Mouse (Mus musculus): Measurements from ENCODE around the gene Cilp2. TPM values are rescaled to one million over a fixed set of nuclear protein-coding genes. Genes with fewer than 3 reads are reported as not detected.
A peak's percentile ranks its signal among the peaks of the same experiment; 100 is the strongest.

Gene Cilp2
- polyA plus RNA-seq, 1 experiment from 2014 or later, result 0.09 TPM

DNA sequence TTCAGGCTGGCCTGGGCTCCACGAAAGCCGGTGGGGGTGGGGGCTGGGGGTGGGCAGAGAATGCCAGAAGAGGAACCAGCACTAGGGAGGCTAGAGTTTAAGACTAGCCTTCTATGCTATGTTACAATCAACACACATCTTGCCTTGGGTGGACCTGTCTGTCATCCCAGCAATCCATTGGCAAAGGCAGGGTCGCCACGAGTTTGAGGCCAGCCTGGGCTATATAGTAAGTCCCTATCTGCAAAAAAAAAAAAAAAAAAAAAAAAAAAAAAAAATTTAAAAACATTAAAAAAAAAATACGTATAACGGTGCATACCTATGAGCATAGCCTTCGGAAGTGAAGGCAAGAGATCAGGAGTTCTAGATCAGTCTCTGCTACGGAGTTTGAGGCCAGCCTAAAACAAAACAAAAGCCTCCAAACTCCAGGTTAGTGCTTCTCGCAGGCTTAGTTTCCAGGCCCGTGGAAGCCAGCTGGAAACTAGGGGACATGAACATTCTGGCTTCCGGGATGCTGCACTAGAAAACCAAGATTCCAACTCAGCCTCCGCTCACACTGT is 13.5 kb upstream of the Cilp2 start:
- Histone ChIP-seq H3K4me1 (replicated peaks) (peaks cover 87% of the 10 kb centered on the region), H3K36me3 (peaks cover 29% of the 10 kb centered on the region), H3K27ac (peak overlapping the region; percentile 96), H3K4me2 (peak overlapping the region; percentile 99), H3K9me3 (replicated peaks) (no peaks in the 10 kb centered on the region), H3K4me3 (replicated peaks) (peak overlapping the region; percentile 74), H3K27me3 (no peaks in the 10 kb centered on the region), H3K9ac (peak overlapping the region; percentile 93)
- ATAC-seq (ENCODE audit: low read depth), result no peak
- DNase-seq, result no peak
- 7% methylated on average over 12 of the region's 12 CpGs for WGBS (ENCODE audit: insufficient replicate concordance)

DNA sequence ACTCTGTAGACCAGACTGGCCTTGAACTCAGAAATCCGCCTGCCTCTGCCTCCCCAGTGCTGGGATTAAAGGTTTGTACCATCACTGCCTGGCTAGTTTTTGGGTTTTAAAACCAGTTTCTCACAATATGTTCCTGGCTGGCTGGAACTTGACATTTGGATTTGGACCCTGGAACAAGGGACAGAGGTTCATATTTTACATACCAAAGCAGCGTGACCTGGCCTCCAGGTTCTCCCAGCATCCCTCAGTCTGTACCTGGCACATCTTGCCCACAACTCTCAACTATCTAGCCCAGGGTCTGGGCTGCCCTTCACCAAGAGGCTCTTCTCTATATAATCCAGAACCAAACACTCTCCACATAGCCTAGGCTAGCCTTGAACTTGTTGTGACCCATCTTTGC is 12.4 kb upstream of the Cilp2 start:
- no peak overlapping the region for H3K27ac ChIP-seq
- H3K9ac ChIP-seq, result no peak overlapping the region
- H3K4me2 ChIP-seq, result peak overlapping the region; percentile 99
- peaks cover 40% of the 10 kb centered on the region for H3K36me3 ChIP-seq
- H3K9me3 ChIP-seq (replicated peaks), result no peaks in the 10 kb centered on the region
- no peaks in the 10 kb centered on the region for H3K27me3 ChIP-seq
- DNase-seq (no peak), ATAC-seq (ENCODE audit: low read depth) (no peak)
- peak overlapping the region; percentile 74 for H3K4me3 ChIP-seq (replicated peaks)
- WGBS (ENCODE audit: insufficient replicate concordance), result 79% methylated on average over 2 of the region's 2 CpGs
- H3K4me1 ChIP-seq (replicated peaks), result peaks cover 85% of the 10 kb centered on the region

DNA sequence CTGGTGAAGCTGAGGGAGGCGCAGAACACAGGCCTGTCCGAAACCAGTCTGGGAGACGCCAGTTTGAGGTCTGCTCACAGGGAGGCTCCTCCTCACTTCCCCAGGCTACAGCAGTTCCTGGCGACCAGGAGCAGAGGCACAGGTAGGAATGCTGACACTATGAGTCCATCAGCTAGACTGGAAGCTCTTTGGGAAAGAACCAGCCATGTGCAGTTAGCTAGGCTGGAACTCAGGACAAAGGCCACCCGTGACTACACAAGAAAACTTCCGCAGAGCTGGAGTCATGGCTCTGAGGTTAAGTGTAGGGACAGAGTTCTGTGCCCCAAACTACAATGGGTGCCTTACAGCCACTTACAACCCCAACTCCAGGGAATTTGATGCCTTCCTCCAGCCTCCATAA is 10.4 kb upstream of the Cilp2 start:
- Histone ChIP-seq H3K27ac (no peak overlapping the region), H3K4me2 (no peak overlapping the region), H3K9ac (0 out of 2 replicates have a peak overlapping the region, but pooled peaks have one; percentile 17), H3K27me3 (no peaks in the 10 kb centered on the region), H3K9me3 (replicated peaks) (no peaks in the 10 kb centered on the region), H3K4me1 (replicated peaks) (peaks cover 77% of the 10 kb centered on the region), H3K4me3 (replicated peaks) (no peak overlapping the region), H3K36me3 (peaks cover 60% of the 10 kb centered on the region)
- DNase-seq (no peak), ATAC-seq (ENCODE audit: low read depth) (no peak)
- 82% methylated on average over 6 of the region's 6 CpGs for WGBS (ENCODE audit: insufficient replicate concordance)

DNA sequence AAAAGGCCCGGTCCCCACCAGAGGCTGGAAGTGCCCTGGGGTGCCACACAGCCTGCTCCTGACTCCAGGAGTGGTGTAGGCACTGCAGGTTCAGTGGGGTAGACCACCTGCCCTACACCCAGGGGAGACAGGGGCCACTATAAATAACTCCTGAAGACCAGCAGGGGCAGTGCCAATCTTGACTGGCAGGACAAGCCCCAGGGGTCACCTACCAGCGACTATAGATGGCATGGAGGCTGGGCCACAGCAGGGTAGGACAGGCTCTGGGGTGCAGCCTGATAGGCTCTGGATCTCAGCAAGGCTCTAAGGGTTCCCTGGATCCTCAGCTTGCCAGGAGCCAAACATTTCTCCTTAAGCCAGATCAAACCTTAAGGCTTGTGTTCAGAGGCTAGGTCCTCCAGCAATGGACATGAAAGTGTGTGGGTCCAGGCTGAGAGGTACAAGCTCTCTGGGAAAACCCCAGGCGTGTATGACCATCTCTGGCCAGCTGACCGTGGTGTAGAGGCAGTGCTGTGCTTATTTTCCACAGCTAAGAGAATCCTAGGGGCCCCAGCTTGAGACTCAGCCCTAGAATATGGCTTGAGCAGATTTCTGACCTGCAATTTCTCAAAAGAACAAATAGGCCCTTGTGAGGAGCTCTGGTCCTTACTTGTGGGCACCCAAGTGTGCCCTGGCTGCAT is 8.4 kb upstream of the Cilp2 start:
- whole genome bisulfite sequencing (ENCODE audit: insufficient replicate concordance), result 77% methylated on average over 4 of the region's 4 CpGs
- peaks cover 63% of the 10 kb centered on the region for H3K36me3 ChIP-seq
- no peak overlapping the region for H3K4me3 ChIP-seq (replicated peaks)
- DNase-seq (no peak), ATAC-seq (ENCODE audit: low read depth) (no peak)
- H3K4me2 ChIP-seq, result no peak overlapping the region
- no peak overlapping the region for H3K27ac ChIP-seq
- H3K9ac ChIP-seq, result no peak overlapping the region
- H3K4me1 ChIP-seq (replicated peaks), result peaks cover 65% of the 10 kb centered on the region
- peaks cover 9% of the 10 kb centered on the region for H3K27me3 ChIP-seq
- H3K9me3 ChIP-seq (replicated peaks), result no peaks in the 10 kb centered on the region

DNA sequence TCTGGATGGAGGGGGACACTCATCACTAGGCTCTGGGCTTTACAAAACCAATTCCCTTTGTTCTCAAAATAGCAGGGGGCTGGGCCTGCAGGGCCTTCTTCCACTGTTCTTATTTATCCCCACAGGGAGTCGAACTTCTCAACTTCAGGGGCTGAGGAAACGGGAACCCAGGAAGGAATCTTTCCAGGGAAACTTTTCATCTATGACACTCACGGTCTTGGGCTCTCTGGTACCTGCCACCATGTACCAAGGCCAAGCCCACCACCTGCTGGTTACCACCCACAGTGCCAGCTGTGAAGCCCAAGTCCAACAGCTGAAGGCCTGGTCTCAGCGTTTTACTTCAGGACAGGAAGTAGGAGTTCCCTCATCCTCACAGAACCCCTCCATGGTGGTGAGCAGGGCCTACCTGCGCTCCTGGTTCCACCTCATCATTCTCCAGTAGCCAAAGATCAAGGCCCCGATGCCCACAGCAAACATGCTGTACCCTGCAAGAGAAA is 7.4 kb upstream of the Cilp2 start:
- ATAC-seq (ENCODE audit: low read depth) (no peak), DNase-seq (no peak)
- Histone ChIP-seq H3K9me3 (replicated peaks) (no peaks in the 10 kb centered on the region), H3K4me3 (replicated peaks) (no peak overlapping the region), H3K9ac (no peak overlapping the region), H3K27ac (no peak overlapping the region), H3K36me3 (peaks cover 61% of the 10 kb centered on the region), H3K4me1 (replicated peaks) (peaks cover 55% of the 10 kb centered on the region), H3K27me3 (peaks cover 19% of the 10 kb centered on the region), H3K4me2 (no peak overlapping the region)
- 74% methylated on average over 6 of the region's 6 CpGs for WGBS (ENCODE audit: insufficient replicate concordance)

DNA sequence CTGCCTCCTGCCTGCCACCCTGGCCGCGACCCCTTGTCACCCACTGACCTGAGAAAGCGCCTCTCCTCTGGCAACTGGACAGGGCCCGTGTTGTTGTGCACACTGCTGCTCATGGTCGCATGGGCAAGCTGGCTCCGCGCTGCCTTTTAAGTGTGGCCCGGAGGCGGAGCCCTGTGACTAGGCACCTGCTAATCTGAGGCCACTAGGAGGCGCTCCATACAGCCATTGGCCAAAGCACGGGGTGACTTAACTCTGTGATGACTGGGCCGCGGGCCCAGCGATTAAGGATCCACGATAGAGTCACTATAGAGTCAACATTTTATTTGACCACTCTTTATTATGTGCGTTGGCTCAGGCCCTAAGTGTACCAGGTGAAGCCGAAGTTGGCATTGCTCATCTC is 6.4 kb upstream of the Cilp2 start:
- DNase-seq, result peak; percentile 46
- ATAC-seq (ENCODE audit: low read depth), result no peak
- WGBS (ENCODE audit: insufficient replicate concordance), result 63% methylated on average over 17 of the region's 17 CpGs
- H3K9ac ChIP-seq, result no peak overlapping the region
- no peak overlapping the region for H3K4me3 ChIP-seq (replicated peaks)
- peaks cover 54% of the 10 kb centered on the region for H3K36me3 ChIP-seq
- H3K27me3 ChIP-seq, result peaks cover 29% of the 10 kb centered on the region
- no peak overlapping the region for H3K4me2 ChIP-seq
- no peak overlapping the region for H3K27ac ChIP-seq
- H3K9me3 ChIP-seq (replicated peaks), result no peaks in the 10 kb centered on the region
- peaks cover 55% of the 10 kb centered on the region for H3K4me1 ChIP-seq (replicated peaks)

DNA sequence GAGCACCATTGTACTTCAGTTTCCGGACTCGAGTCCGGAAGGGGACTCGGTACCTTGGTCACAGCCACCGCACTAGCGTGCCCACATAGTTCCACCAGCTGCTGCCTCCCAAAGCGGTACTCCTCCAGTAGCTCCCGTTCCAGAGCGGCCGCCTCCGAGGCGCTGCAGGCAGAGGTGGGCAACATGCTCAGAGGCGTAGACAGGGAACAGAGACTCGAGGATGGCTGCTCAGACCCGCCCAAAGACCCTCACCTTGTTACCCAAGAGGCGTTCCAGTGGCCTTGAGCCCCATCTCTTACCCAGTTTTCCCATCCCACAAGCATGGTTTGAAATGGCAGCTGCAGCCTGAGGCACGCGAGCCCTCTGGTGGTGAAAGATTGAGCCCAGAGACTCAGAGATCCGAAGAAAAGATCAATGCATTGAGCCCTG is 3.3 kb upstream of the Cilp2 start:
- Histone ChIP-seq H3K27ac (no peak overlapping the region), H3K36me3 (peaks cover 33% of the 10 kb centered on the region), H3K9me3 (replicated peaks) (no peaks in the 10 kb centered on the region), H3K27me3 (peaks cover 59% of the 10 kb centered on the region), H3K4me2 (no peak overlapping the region), H3K9ac (no peak overlapping the region), H3K4me1 (replicated peaks) (peaks cover 43% of the 10 kb centered on the region), H3K4me3 (replicated peaks) (no peak overlapping the region)
- no peak for ATAC-seq (ENCODE audit: low read depth)
- WGBS (ENCODE audit: insufficient replicate concordance), result 48% methylated on average over 19 of the region's 19 CpGs
- DNase-seq, result peak; percentile 20

DNA sequence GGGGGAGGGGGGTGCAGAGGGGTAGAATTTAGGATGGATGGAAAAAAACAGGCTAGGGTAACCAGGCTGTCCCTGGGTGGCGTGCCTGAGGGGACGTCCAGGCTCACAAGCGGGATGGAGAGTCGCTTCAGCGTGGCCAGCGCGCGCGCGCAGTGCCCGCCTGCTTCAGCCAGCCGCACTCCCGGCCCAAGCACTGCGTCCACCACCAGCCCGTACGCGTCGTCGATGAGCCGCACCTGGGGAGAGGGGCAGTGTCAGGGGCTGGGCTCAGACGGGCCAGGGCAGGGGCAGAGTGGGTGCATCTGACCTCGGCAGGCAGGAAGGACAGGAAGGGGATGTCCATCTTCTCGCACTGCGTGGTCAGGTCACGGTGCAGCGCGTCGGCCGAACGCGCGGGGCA is 1.4 kb upstream of the Cilp2 start:
- Histone ChIP-seq H3K4me2 (peak overlapping the region; percentile 28), H3K9me3 (replicated peaks) (no peaks in the 10 kb centered on the region), H3K9ac (no peak overlapping the region), H3K36me3 (peaks cover 14% of the 10 kb centered on the region), H3K27ac (no peak overlapping the region), H3K27me3 (peaks cover 79% of the 10 kb centered on the region), H3K4me3 (replicated peaks) (peak overlapping the region; percentile 26; the same call in 1 of the 2 replicates), H3K4me1 (replicated peaks) (peaks cover 31% of the 10 kb centered on the region)
- ATAC-seq (ENCODE audit: low read depth) (no peak), DNase-seq (no peak)
- WGBS (ENCODE audit: insufficient replicate concordance), result 9% methylated on average over 32 of the region's 32 CpGs

DNA sequence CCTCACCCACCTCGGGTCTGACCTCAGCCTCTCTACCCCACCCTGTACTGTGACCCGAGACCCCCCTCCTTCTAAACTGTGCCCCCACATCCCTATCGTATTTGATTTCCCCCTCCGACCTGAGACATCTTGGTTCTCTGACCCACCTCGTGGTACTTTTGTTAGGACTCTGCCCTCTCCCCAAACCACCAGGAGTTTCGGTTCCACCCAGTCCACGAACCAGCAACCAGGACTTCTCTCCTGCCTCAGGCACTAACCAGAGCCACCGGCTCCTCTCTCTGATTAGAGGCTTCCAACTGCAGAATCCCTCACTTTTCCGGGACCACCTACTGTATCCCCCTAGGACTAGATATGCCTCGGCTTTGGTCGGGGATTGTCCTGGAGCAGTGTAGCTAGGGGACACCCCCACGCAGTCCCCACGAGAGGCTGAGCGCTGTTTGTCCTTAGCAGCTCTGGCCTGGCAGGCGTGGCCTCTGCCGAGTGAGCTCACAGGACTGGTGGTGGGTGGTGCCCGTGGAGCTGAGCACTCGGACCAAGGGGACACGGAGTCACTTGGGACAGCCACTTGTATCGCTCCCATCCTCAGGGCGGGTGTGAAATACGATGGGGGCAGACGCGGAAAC is 868 bp upstream of the Cilp2 start:
- Histone ChIP-seq H3K4me2 (peak overlapping the region; percentile 33), H3K36me3 (peaks cover 8% of the 10 kb centered on the region), H3K27me3 (peaks cover 84% of the 10 kb centered on the region), H3K4me3 (replicated peaks) (peak overlapping the region; percentile 26; the same call in 1 of the 2 replicates), H3K27ac (no peak overlapping the region), H3K4me1 (replicated peaks) (peaks cover 27% of the 10 kb centered on the region), H3K9ac (no peak overlapping the region), H3K9me3 (replicated peaks) (no peaks in the 10 kb centered on the region)
- no peak for DNase-seq
- no peak for ATAC-seq (ENCODE audit: low read depth)
- WGBS (ENCODE audit: insufficient replicate concordance), result 7% methylated on average over 24 of the region's 24 CpGs

DNA sequence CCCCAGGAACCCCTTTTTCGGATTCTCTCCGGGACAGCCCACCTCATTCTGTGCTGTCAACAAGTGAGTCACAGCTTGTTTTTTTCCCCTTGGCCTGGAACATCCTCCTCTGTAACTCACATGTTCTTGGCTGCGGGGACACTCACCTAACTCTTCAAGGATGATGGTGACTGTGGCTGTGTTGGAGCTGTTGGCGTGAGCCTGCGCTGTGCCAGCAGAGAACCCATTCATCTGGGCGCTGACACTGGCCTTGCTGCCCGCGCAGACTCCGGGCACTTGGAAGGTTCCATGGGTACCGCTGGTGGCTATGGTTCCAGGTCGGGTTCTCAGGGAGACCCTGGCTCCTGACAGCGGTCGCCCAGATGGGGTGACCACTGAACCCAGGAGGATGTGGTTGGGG is 3.3 kb downstream of the Cilp2 start:
- no peak overlapping the region for H3K9ac ChIP-seq
- ATAC-seq (ENCODE audit: low read depth), result no peak
- H3K27ac ChIP-seq, result no peak overlapping the region
- H3K4me1 ChIP-seq (replicated peaks), result peaks cover 30% of the 10 kb centered on the region
- H3K4me3 ChIP-seq (replicated peaks), result no peak overlapping the region
- H3K27me3 ChIP-seq, result peaks cover 100% of the 10 kb centered on the region
- no peaks in the 10 kb centered on the region for H3K36me3 ChIP-seq
- WGBS (ENCODE audit: insufficient replicate concordance), result 48% methylated on average over 13 of the region's 13 CpGs
- H3K9me3 ChIP-seq (replicated peaks), result no peaks in the 10 kb centered on the region; the same call in 1 of the 2 replicates
- no peak overlapping the region for H3K4me2 ChIP-seq
- no peak for DNase-seq

DNA sequence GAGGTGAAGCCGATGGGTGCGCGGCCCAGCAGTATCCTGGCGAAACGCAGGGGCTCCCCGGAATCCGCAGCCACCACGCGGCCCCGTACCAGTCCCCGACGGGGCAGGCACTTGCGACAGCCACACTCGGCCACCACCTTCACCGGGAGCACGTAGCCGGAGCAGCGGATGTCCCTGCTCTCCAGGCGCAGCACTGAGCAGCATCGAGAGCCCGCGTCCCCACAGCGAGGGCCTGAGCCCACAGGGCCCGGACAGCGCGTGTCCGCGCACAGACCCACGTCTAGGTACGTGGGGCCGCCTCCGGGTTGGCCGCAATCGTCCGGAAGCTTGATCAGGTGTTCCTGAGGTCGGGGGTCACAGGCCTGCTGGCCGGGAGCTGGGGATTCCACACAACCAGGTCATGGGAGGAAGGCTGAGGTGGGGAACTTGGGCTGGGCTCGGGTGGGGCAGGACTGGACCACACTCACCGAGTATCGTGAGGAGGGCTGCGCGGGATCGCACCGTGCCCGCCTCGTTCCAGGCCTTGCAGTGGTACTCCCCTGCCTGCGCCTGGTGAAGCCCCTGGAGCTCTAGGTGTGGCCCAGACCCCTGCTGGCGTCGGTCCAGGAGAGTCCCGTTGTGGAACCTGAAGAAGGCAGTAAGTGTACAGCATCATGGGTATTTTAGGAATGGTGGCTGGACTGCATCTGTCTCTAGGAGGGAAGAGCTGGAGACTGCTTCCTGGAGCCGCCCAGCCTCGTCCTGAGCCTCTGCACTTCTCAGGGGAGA is 4.5 kb downstream of the Cilp2 start:
- H3K4me3 ChIP-seq (replicated peaks), result no peak overlapping the region
- ATAC-seq (ENCODE audit: low read depth), result no peak; the same call in 1 of the 2 replicates
- no peak overlapping the region for H3K27ac ChIP-seq
- H3K27me3 ChIP-seq, result peaks cover 99% of the 10 kb centered on the region
- H3K4me1 ChIP-seq (replicated peaks), result peaks cover 20% of the 10 kb centered on the region
- H3K9me3 ChIP-seq (replicated peaks), result no peaks in the 10 kb centered on the region; the same call in 1 of the 2 replicates
- H3K4me2 ChIP-seq, result no peak overlapping the region
- DNase-seq, result no peak
- H3K9ac ChIP-seq, result no peak overlapping the region
- WGBS (ENCODE audit: insufficient replicate concordance), result 16% methylated on average over 52 of the region's 52 CpGs
- H3K36me3 ChIP-seq, result no peaks in the 10 kb centered on the region

Measured in liver, embryonic 13.5 days (tissue).